Mouse (Mus musculus): ENCODE results near the gene Emp2.

Emp2 gene

DNA sequence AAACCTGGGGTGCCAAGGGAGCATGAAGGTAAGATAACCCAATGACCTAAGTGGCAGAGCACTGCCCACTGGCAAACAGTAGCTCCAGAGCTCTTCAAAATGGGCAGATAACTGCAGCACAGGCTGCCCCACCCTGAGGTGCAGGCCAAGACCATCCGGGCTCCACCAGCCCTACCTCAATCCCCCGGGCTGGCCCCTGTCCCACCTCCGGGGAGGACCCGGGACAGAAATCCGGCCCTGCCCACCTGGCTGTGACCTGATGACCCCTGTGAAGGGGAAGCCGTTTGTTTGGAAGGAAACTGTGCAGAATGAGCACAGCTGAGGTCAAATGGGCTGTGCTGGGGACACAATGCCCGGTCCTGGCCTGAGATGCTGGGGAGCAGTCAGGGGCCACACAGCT lies 19.0 kb upstream of the Emp2 start:
- TF ChIP-seq GATA4 (IDR thresholded peaks at IDR 0.05; ENCODE audit: insufficient replicate concordance, low read length) = no peak

- no peak for TF ChIP-seq GATA4 (IDR thresholded peaks at IDR 0.05; ENCODE audit: insufficient replicate concordance, low read length)
These were observed 17.1 kb upstream of the Emp2 start for GRCm38 (mm10) chr16:10330586-10331495.

GRCm38 (mm10) chr16:10327563-10328333 lies 14.0 kb upstream of the Emp2 start:
- TF ChIP-seq GATA4 (IDR thresholded peaks at IDR 0.05; ENCODE audit: insufficient replicate concordance, low read length) = no peak

DNA sequence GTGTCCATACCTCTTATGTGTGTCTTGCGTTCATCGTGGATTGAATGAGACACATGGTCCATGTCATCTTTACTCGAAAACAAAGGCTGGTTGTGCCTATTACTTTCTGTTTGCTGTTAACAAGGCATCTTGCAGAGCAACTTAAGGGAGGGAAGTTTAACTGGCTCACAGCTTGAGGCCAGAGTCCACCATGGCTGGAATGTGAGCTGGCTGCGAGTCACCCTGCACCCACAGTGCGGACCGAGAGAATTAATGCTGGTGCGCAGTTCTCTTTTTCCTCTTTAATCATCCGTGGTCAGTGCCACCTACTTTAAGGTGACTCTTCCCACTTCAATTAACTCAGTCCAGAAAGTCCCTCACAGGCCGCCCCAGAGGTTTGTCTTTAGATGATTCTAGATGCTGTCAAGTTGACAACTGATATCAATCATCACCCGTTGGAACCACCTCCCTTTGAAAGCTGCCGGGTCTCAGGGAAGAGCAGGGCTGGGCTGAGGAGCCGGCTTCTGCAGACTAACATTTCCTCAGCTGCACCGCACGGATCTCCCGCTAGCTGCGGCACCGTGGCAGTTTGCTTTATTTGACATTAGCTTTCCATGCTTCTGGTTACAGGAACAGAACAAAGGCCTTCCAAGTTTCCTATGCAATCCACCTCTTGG lies 6.3 kb upstream of the Emp2 start:
- TF ChIP-seq GATA4 (IDR thresholded peaks at IDR 0.05; ENCODE audit: insufficient replicate concordance, low read length) = no peak

- no peak for TF ChIP-seq GATA4 (IDR thresholded peaks at IDR 0.05; ENCODE audit: insufficient replicate concordance, low read length)
These were observed 3.4 kb upstream of the Emp2 start for GRCm38 (mm10) chr16:10317197-10317544.

- no peak for TF ChIP-seq GATA4 (IDR thresholded peaks at IDR 0.05; ENCODE audit: insufficient replicate concordance, low read length)
These were observed 2.9 kb upstream of the Emp2 start for GRCm38 (mm10) chr16:10316493-10317196.

DNA sequence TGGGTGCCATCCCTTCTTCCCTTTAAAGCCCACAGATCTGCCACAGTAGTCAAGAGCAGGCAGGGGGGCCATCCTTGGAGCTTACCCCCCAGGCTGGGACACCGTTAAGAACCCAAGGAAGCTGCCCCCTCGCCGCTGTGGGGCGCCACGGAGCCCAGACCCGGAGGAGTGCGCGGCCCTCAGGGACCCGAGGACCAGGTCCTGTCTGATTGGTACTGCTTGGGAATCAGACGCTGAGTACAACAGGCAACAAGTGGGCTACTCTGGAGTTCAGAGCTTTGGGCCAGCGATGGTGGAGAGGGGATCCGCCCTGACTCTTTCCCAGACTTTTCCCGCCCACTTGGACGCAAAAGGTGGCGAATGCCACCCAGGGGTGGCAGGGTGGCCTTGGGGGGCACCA lies 542 bp downstream of the Emp2 start:
- no peak for TF ChIP-seq GATA4 (IDR thresholded peaks at IDR 0.05; ENCODE audit: insufficient replicate concordance, low read length)

DNA sequence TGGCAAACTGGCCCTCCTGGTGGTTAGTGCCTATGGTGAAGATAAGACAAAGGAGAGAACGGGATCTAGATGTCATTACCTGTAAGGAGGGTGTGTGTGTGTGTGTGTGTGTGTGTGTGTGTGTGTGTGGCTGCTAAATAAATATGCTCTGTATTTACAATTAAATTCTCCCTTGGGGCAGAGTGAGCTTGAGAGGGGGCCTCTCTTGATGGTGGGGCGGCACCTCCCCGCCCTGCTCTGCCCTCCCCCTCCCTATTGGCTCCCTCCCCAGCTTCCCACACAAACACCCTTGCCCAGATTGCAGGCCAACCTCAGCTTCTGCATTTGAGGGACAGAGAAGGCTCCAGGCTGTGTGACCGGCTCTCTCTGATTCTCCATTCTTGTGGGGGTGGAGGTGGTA lies 1.8 kb downstream of the Emp2 start:
- no peak for TF ChIP-seq GATA4 (IDR thresholded peaks at IDR 0.05; ENCODE audit: insufficient replicate concordance, low read length)

- TF ChIP-seq GATA4 (IDR thresholded peaks at IDR 0.05; ENCODE audit: insufficient replicate concordance, low read length) = no peak
These were observed 2.7 kb downstream of the Emp2 start for GRCm38 (mm10) chr16:10311086-10311485.

DNA sequence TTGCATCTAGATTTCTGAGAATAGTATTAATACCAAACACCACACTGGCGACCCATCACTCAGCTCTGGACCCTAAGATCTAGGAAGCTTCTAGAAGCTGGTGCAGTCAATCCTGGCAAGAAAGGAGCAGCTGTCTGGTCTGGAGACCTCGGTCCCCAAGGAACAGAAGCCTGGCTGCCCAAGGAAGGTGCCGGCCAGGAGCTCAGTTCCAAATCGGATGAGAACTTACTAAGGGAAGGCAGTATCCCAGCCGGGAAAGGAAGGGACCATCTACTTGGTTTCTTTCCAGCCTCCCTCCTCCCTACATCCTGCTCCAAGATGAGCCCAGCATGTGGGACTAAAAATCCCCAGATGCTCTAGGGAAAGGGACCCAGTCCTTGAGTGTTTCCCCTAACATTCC lies 3.3 kb downstream of the Emp2 start:
- TF ChIP-seq GATA4 (IDR thresholded peaks at IDR 0.05; ENCODE audit: insufficient replicate concordance, low read length) = no peak

DNA sequence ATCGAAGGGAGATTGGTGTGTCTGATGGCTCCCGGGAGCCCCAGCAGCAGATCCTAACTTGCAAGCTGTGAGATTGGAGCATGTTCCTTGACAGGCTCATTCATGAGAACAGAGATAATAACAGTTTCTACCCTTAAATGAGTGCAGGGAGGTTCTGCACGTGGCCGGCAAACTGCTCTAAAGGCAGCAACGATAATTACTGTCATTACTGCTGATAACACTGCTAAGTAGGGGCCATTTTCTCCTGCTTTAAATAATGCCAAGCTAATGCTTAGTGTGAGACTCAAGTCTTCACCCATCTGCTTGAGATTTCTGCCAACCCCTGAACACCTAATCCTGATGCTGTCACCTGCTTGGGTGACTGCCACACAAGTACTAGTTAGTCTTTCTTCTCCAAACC lies 6.4 kb downstream of the Emp2 start:
- TF ChIP-seq GATA4 (IDR thresholded peaks at IDR 0.05; ENCODE audit: insufficient replicate concordance, low read length) = no peak

DNA sequence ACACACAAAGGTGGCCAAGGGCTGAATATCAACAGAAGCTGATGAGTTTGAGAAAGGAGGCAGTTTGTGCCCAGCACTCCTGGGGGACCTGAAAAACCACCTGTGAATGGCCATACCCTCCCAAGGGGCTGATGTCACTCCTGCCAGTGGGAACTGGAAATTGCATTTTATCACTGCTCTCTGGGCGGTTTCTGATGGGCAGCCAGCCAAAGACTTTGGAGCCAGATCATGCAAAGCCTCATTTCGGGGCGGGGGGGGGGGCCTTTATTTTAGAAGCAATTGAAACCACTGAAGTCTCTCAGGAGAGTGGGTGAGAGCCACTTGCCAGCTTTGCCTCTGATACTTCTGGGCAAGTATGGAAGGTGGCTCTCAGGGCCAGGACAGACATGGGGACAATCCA lies 7.7 kb downstream of the Emp2 start:
- no peak for TF ChIP-seq GATA4 (IDR thresholded peaks at IDR 0.05; ENCODE audit: insufficient replicate concordance, low read length)

DNA sequence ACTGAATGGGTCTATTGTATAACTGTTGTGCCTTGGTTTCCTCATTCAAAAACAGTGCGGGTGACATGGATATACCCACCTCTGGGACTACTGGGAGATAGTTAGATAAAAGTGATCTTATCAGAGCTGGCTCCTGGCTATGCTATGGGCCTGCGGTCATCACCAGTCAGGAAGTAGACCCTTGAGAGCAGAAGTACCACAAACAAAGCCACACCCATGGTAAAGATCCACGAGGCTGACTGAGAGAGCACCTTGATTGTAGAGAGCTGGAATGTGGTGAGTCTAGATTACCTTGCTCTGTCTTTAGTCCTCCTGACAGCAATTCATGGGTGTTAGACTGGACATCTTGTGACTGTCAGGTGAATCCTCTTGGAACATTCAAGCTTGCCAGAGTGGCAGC lies 12.4 kb downstream of the Emp2 start:
- TF ChIP-seq GATA4 (IDR thresholded peaks at IDR 0.05; ENCODE audit: insufficient replicate concordance, low read length) = no peak

- no peak for TF ChIP-seq GATA4 (IDR thresholded peaks at IDR 0.05; ENCODE audit: insufficient replicate concordance, low read length)
These were observed 13.3 kb downstream of the Emp2 start for GRCm38 (mm10) chr16:10300231-10301186.
